Mouse (Mus musculus): ENCODE results near the gene Tmem204. TPM values are rescaled to one million over a fixed set of nuclear protein-coding genes. Genes with fewer than 3 reads are reported as not detected.

The Tmem204 gene
- not detected for total RNA-seq (2023)

GRCm38 (mm10) chr17:25083444-25083931 is at the start of gene Tmem204:
Gene Tmem204, minus strand, starts transcription at chr17:25083591.

GRCm38 (mm10) chr17:25120406-25120805 is 37.0 kb upstream of the Tmem204 start, which contains the start of gene Ptx4:
Gene Ptx4, plus strand, starts transcription at chr17:25120760.

GRCm38 (mm10) chr17:25115664-25116432 is 32.5 kb upstream of the Tmem204 start, which contains the start of gene Telo2:
Gene Telo2, minus strand, starts transcription at chr17:25115967.

GRCm38 (mm10) chr17:25015655-25016291 is 67.6 kb downstream of the Tmem204 start, which contains the start of the genes Cramp1l and Ift140:
Gene Cramp1l, minus strand, starts transcription at chr17:25015788.
Gene Ift140, plus strand, starts transcription at chr17:25016085.

Other genes with a start within 250 kb of the Tmem204 start
- gene Hagh, start 243.4 kb downstream of the Tmem204 start, total RNA-seq (2023): 10 to 100 TPM; 46.5 to 47.8 TPM
- gene Fahd1, start 233.2 kb downstream of the Tmem204 start, total RNA-seq (2023): 1 to 10 TPM; 3.7 to 4.0 TPM
- gene Igfals, start 217.6 kb downstream of the Tmem204 start, total RNA-seq (2023): under 1 TPM; 0.18 to 0.75 TPM
- 10 to 100 TPM; 39.3 to 50.6 TPM for gene Nubp2, start 197.2 kb downstream of the Tmem204 start, total RNA-seq (2023)
- 10 to 100 TPM; 24.0 to 27.7 TPM for gene Spsb3, start 196.9 kb downstream of the Tmem204 start, total RNA-seq (2023)
- gene Eme2, start 188.5 kb downstream of the Tmem204 start, total RNA-seq (2023): 10 to 100 TPM; 12.1 to 16.3 TPM
- 10 to 100 TPM; 19.0 to 21.1 TPM for gene Mrps34, start 188.5 kb downstream of the Tmem204 start, total RNA-seq (2023)
- 10 to 100 TPM; 19.8 to 20.9 TPM for gene Nme3, start 187.1 kb downstream of the Tmem204 start, total RNA-seq (2023)
- 10 to 100 TPM; 64.6 to 76.0 TPM for gene Mapk8ip3, start 146.6 kb downstream of the Tmem204 start, total RNA-seq (2023)
- 10 to 100 TPM; 37.2 to 45.7 TPM for gene Jpt2, start 122.9 kb downstream of the Tmem204 start, total RNA-seq (2023)
- 10 to 100 TPM; 29.9 to 30.6 TPM for gene Cramp1l, start 67.8 kb downstream of the Tmem204 start, total RNA-seq (2023)
- gene Ift140, start 67.5 kb downstream of the Tmem204 start, total RNA-seq (2023): 10 to 100 TPM; 15.6 to 16.4 TPM
- gene Telo2, start 32.4 kb upstream of the Tmem204 start, total RNA-seq (2023): 10 to 100 TPM in 1 of 2 experiments, 1 to 10 TPM in 1; 7.8 to 11.1 TPM
- not detected for gene Ptx4, start 37.2 kb upstream of the Tmem204 start, total RNA-seq (2023)
- gene Clcn7, start 49.8 kb upstream of the Tmem204 start, total RNA-seq (2023): 10 to 100 TPM; 28.9 to 29.5 TPM
- gene Ccdc154, start 78.9 kb upstream of the Tmem204 start, total RNA-seq (2023): under 1 TPM in 1 of 2 experiments, not detected in 1; 0.18 TPM
- gene Gm38655, start 91.9 kb upstream of the Tmem204 start, total RNA-seq (2023): not detected
- 1 to 10 TPM; 5.0 to 6.3 TPM for gene BC003965, start 101.0 kb upstream of the Tmem204 start, total RNA-seq (2023)
- 10 to 100 TPM; 27.2 to 27.7 TPM for gene Unkl, start 104.8 kb upstream of the Tmem204 start, total RNA-seq (2023)
- gene Gnptg, start 156.5 kb upstream of the Tmem204 start, total RNA-seq (2023): 10 to 100 TPM; 14.9 to 15.5 TPM
- 1 to 10 TPM; 5.6 to 7.5 TPM for gene Tsr3, start 156.6 kb upstream of the Tmem204 start, total RNA-seq (2023)
- gene Baiap3, start 172.8 kb upstream of the Tmem204 start, total RNA-seq (2023): 1 to 10 TPM; 3.4 to 6.4 TPM
- gene Ube2i, start 191.0 kb upstream of the Tmem204 start, total RNA-seq (2023): 100 to 1,000 TPM; 213 to 248 TPM
- gene Prss34, start 214.8 kb upstream of the Tmem204 start, total RNA-seq (2023): 100 to 1,000 TPM; 120 to 214 TPM
- under 1 TPM in 1 of 2 experiments, not detected in 1; 0.42 TPM for gene Prss28, start 225.1 kb upstream of the Tmem204 start, total RNA-seq (2023)
- gene Prss29, start 235.1 kb upstream of the Tmem204 start, total RNA-seq (2023): not detected